Mouse (Mus musculus) liver, postnatal 0 days (tissue): Measurements from ENCODE around the gene Tex2.

Experiments
- CTCF ChIP-seq: sonication (generic); IDR thresholded peaks from 2 replicates; pipeline ENCODE4 v1.5.1; 2016; ENCODE audit warnings: antibody characterized with exemption, low read depth
- EP300 ChIP-seq: IDR thresholded peaks from 2 replicates; pipeline ENCODE4 v1.6.1; 2016; ENCODE audit warnings: antibody characterized with exemption, low read depth, mild to moderate bottlenecking

DNA sequence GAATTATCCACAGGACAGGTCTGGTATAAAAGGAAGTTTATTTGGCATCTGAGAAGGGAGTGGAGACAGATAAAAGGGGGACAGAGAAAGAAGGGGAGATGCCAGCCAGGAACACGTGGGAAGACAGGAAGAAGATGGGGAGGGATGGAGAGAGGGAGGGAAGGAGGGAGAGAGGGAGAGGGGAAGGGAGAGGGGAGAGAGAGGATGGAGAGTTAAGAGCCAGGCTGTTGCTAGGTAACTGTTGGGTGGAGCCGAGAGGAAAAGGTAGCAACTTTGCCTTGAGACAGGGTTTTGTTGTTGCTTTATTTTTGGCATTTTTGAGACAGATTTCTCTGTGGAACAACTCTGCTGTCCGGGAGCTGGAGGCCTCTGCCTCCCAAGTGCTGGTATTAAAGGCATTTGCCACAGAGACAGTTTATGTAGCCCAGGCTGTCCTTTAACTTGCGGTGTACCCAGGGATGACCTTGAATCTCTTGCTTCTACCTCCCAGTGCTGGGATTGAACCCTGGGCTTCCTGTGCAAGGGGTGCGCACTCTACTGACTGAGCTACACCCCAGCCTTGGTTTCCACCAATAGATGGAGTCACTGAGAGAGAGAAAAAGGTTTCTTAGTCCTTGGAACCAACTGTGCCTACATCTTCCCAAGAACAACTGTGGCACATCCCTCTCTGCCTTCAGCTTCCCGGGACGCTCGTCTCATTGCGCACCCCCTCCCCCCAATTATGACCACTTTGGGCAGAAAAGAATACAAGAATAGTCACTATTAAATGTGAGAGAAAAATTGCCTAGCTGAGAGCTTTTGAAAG, 25.5 kb upstream of the Tex2 start:
- TF ChIP-seq CTCF (no peak), EP300 (no peak)
